Mouse (Mus musculus): ENCODE measurements at regions not wholly inside any gene's neighbourhood (a gene's known extent, or its start where the extent isn't known, plus 50 kb on each side); places are given as distances from the start of the nearest gene placed in this dataset.

GRCm38 (mm10) chr11:109034596-109034995 is 109.6 kb downstream of the E030025P04Rik start:
- H3K4me3 ChIP-seq (replicated peaks): no peak overlapping the region
- 98% methylated on average over 1 of the region's 1 CpGs for WGBS
- H3K9me3 ChIP-seq: no peaks in the 10 kb centered on the region
- no peaks in the 10 kb centered on the region for H3K27me3 ChIP-seq
- H3K27ac ChIP-seq: no peak overlapping the region
- no peaks in the 10 kb centered on the region for H3K36me3 ChIP-seq
- peaks cover 26% of the 10 kb centered on the region; the same call in 1 of the 2 replicates for H3K4me1 ChIP-seq (replicated peaks)
- H3K9ac ChIP-seq (replicated peaks): no peak overlapping the region
- H3K4me2 ChIP-seq (replicated peaks): no peak overlapping the region
- no peak for ATAC-seq

- Histone ChIP-seq H3K9me3 (no peaks in the 10 kb centered on the region), H3K36me3 (no peaks in the 10 kb centered on the region), H3K4me1 (replicated peaks) (peaks cover 26% of the 10 kb centered on the region; the same call in 1 of the 2 replicates), H3K4me3 (replicated peaks) (no peak overlapping the region), H3K27me3 (no peaks in the 10 kb centered on the region), H3K9ac (replicated peaks) (no peak overlapping the region), H3K4me2 (replicated peaks) (no peak overlapping the region), H3K27ac (no peak overlapping the region)
- 58% methylated on average over 4 of the region's 4 CpGs for WGBS
- no peak for ATAC-seq
Observed at GRCm38 (mm10) chr11:109034072-109034471, 110.1 kb downstream of the E030025P04Rik start.

GRCm38 (mm10) chr11:109032729-109033128 is 111.4 kb downstream of the E030025P04Rik start:
- H3K36me3 ChIP-seq: no peaks in the 10 kb centered on the region
- no peaks in the 10 kb centered on the region for H3K9me3 ChIP-seq
- peak; percentile 77 for ATAC-seq
- WGBS: 13% methylated on average over 6 of the region's 6 CpGs
- no peak overlapping the region for H3K4me3 ChIP-seq (replicated peaks)
- H3K4me2 ChIP-seq (replicated peaks): no peak overlapping the region
- H3K9ac ChIP-seq (replicated peaks): no peak overlapping the region
- peaks cover 26% of the 10 kb centered on the region; the same call in 1 of the 2 replicates for H3K4me1 ChIP-seq (replicated peaks)
- H3K27me3 ChIP-seq: no peaks in the 10 kb centered on the region
- H3K27ac ChIP-seq: peak overlapping the region; percentile 62

- Histone ChIP-seq H3K4me2 (replicated peaks) (no peak overlapping the region), H3K4me1 (replicated peaks) (peaks cover 26% of the 10 kb centered on the region; the same call in 1 of the 2 replicates), H3K27me3 (no peaks in the 10 kb centered on the region), H3K9ac (replicated peaks) (no peak overlapping the region), H3K36me3 (no peaks in the 10 kb centered on the region), H3K9me3 (no peaks in the 10 kb centered on the region), H3K27ac (no peak overlapping the region), H3K4me3 (replicated peaks) (no peak overlapping the region)
- WGBS: 13% methylated on average over 3 of the region's 3 CpGs
- ATAC-seq: no peak
Observed at GRCm38 (mm10) chr11:109030486-109030885, 110.3 kb downstream of the Axin2 start.

GRCm38 (mm10) chr11:109029894-109030293 is 109.7 kb downstream of the Axin2 start:
- H3K9ac ChIP-seq (replicated peaks): no peak overlapping the region
- no peak for ATAC-seq
- 61% methylated on average over 7 of the region's 7 CpGs for WGBS

GRCm38 (mm10) chr11:109014806-109015205 is 94.7 kb downstream of the Axin2 start:
- no peak for ATAC-seq
- Histone ChIP-seq H3K4me2 (replicated peaks) (no peak overlapping the region), H3K36me3 (no peaks in the 10 kb centered on the region), H3K4me3 (replicated peaks) (no peak overlapping the region), H3K27me3 (no peaks in the 10 kb centered on the region), H3K4me1 (replicated peaks) (no peaks in the 10 kb centered on the region), H3K27ac (no peak overlapping the region), H3K9me3 (no peaks in the 10 kb centered on the region), H3K9ac (replicated peaks) (no peak overlapping the region)
- 75% methylated on average over 7 of the region's 7 CpGs for WGBS

More at GRCm38 (mm10) chr11:109029894-109030293, 109.7 kb downstream of the Axin2 start:
- Histone ChIP-seq H3K4me2 (replicated peaks) (no peak overlapping the region), H3K4me1 (replicated peaks) (peaks cover 26% of the 10 kb centered on the region; the same call in 1 of the 2 replicates), H3K9me3 (no peaks in the 10 kb centered on the region), H3K36me3 (no peaks in the 10 kb centered on the region), H3K27me3 (no peaks in the 10 kb centered on the region), H3K27ac (no peak overlapping the region), H3K4me3 (replicated peaks) (no peak overlapping the region)

GRCm38 (mm10) chr11:109011161-109011560 is 91.0 kb downstream of the Axin2 start:
- no peak for ATAC-seq
- Histone ChIP-seq H3K9me3 (no peaks in the 10 kb centered on the region), H3K27me3 (no peaks in the 10 kb centered on the region), H3K4me3 (replicated peaks) (no peak overlapping the region), H3K9ac (replicated peaks) (no peak overlapping the region), H3K36me3 (no peaks in the 10 kb centered on the region), H3K27ac (no peak overlapping the region), H3K4me2 (replicated peaks) (no peak overlapping the region), H3K4me1 (replicated peaks) (no peaks in the 10 kb centered on the region)
- 97% methylated on average over 6 of the region's 6 CpGs for WGBS

- Histone ChIP-seq H3K4me3 (replicated peaks) (no peak overlapping the region), H3K4me1 (replicated peaks) (no peaks in the 10 kb centered on the region), H3K4me2 (replicated peaks) (no peak overlapping the region), H3K27ac (no peak overlapping the region), H3K36me3 (no peaks in the 10 kb centered on the region), H3K9me3 (no peaks in the 10 kb centered on the region), H3K27me3 (no peaks in the 10 kb centered on the region), H3K9ac (replicated peaks) (no peak overlapping the region)
- 84% methylated on average over 2 of the region's 2 CpGs for WGBS
- no peak for ATAC-seq
Observed at GRCm38 (mm10) chr11:109008872-109009271, 88.7 kb downstream of the Axin2 start.

GRCm38 (mm10) chr11:109005681-109006080 is 85.5 kb downstream of the Axin2 start:
- Histone ChIP-seq H3K27me3 (no peaks in the 10 kb centered on the region), H3K4me1 (replicated peaks) (no peaks in the 10 kb centered on the region), H3K4me2 (replicated peaks) (no peak overlapping the region), H3K9me3 (peaks cover 9% of the 10 kb centered on the region), H3K27ac (no peak overlapping the region), H3K4me3 (replicated peaks) (no peak overlapping the region), H3K36me3 (no peaks in the 10 kb centered on the region), H3K9ac (replicated peaks) (no peak overlapping the region)
- 88% methylated on average over 11 of the region's 11 CpGs for WGBS
- no peak for ATAC-seq

Data from midbrain, embryonic 13.5 days (tissue).